Mouse (Mus musculus) MEL (cell line): Measurements from ENCODE around the gene Podxl2. TPM values are rescaled to one million over a fixed set of nuclear protein-coding genes. Genes with fewer than 3 reads are reported as not detected.

Experiments
- DNase-seq: peaks from one replicate; pipeline ENCODE4 v3.0.0; 2011; ENCODE audit warnings: low read depth, low spot score
- H3K27ac ChIP-seq: 2 replicates; pipeline ENCODE4 v1.5.1; 2012; ENCODE audit warnings: low read depth, mild to moderate bottlenecking, control low read depth, low read length, moderate library complexity; ENCODE audit not compliant: control insufficient read depth
- H3K27me3 ChIP-seq, 2 experiments: fragments of 150-350 bp in 1 of 2; sonication (generic) in 1 of 2; 2 replicates each; pipeline ENCODE4 v1.6.1; 2012; ENCODE audit warnings: low read length in 2 of 2, mild to moderate bottlenecking in 2 of 2, improper control_type of control experiment in 1 of 2, moderate library complexity in 1 of 2; ENCODE audit not compliant: insufficient read depth in 2 of 2, control insufficient read depth in 1 of 2
- H3K36me3 ChIP-seq, 2 experiments: 2 replicates each; pipeline ENCODE4 v1.6.1; 2012 to 2014; ENCODE audit warnings: low read length in 2 of 2, improper control_type of control experiment in 1 of 2, inconsistent platforms in 1 of 2, mild to moderate bottlenecking in 1 of 2; ENCODE audit not compliant: insufficient read depth in 2 of 2, control insufficient read depth in 1 of 2
- H3K4me1 ChIP-seq, 2 experiments: fragments of 150-350 bp in 1 of 2; sonication (generic) in 1 of 2; 2 replicates each; pipeline ENCODE4 v1.6.1; 2012; ENCODE audit warnings: low read length in 2 of 2, improper control_type of control experiment in 1 of 2, mild to moderate bottlenecking in 1 of 2; ENCODE audit not compliant: insufficient read depth in 2 of 2, control insufficient read depth in 1 of 2
- H3K4me3 ChIP-seq, 2 experiments: fragments of 150-350 bp in 1 of 2; sonication (generic) in 1 of 2; 2 replicates each; pipeline ENCODE4 v1.5.1; 2012; ENCODE audit warnings: low read depth in 2 of 2, low read length in 2 of 2, mild to moderate bottlenecking in 2 of 2, moderate library complexity in 2 of 2, control low read depth in 1 of 2, improper control_type of control experiment in 1 of 2; ENCODE audit not compliant: control insufficient read depth in 1 of 2, insufficient read depth in 1 of 2
- H3K79me2 ChIP-seq: 2 replicates; pipeline ENCODE4 v1.6.1; 2012; ENCODE audit warnings: mild to moderate bottlenecking, low read length, moderate library complexity; ENCODE audit not compliant: control insufficient read depth, poor library complexity, insufficient read depth
- H3K9ac ChIP-seq: 2 replicates; pipeline ENCODE4 v1.6.1; 2012; ENCODE audit warnings: low read depth, mild to moderate bottlenecking, control low read depth, low read length, moderate library complexity; ENCODE audit not compliant: control insufficient read depth, poor library complexity, severe bottlenecking
- H3K9me3 ChIP-seq: fragments of 150-350 bp; sonication (generic); replicated peaks from 2 replicates; pipeline ENCODE4 v1.6.1; 2012; ENCODE audit warnings: mild to moderate bottlenecking, low read length, improper control_type of control experiment, moderate library complexity; ENCODE audit not compliant: insufficient read depth
- BHLHE40 ChIP-seq: IDR thresholded peaks from 2 replicates; pipeline ENCODE4 v1.6.1; 2012; ENCODE audit warnings: low read depth, mild to moderate bottlenecking, inconsistent platforms, low read length, improper control_type of control experiment, borderline replicate concordance
- CTCF ChIP-seq, 3 experiments: IDR thresholded peaks in 2 of 3; conservative IDR thresholded peaks in 1 of 3; 2 replicates each; pipeline ENCODE4 v1.5.1; 2011 to 2012; ENCODE audit warnings: low read length in 3 of 3, low read depth in 2 of 3, mild to moderate bottlenecking in 2 of 3, improper control_type of control experiment in 1 of 3, inconsistent platforms in 1 of 3, mixed read lengths in 1 of 3, moderate library complexity in 1 of 3; ENCODE audit not compliant: control insufficient read depth in 1 of 3, insufficient read depth in 1 of 3, poor library complexity in 1 of 3, severe bottlenecking in 1 of 3
- E2F4 ChIP-seq: IDR thresholded peaks from 2 replicates; pipeline ENCODE4 v1.6.1; 2011; ENCODE audit warnings: low read depth, low read length, improper control_type of control experiment, borderline replicate concordance
- EP300 ChIP-seq, 2 experiments: IDR thresholded peaks; 2 replicates each; pipeline ENCODE4 v1.6.1; 2011; ENCODE audit warnings: improper control_type of control experiment in 2 of 2, low read length in 2 of 2, low read depth in 1 of 2, mild to moderate bottlenecking in 1 of 2
- GABPA ChIP-seq: IDR thresholded peaks from 2 replicates; pipeline ENCODE4 v1.6.1; 2012; ENCODE audit warnings: low read depth, mild to moderate bottlenecking, inconsistent platforms, low read length, improper control_type of control experiment, moderate library complexity
- JUND ChIP-seq: IDR thresholded peaks from 2 replicates; pipeline ENCODE4 v1.6.1; 2011; ENCODE audit warnings: low read depth, mild to moderate bottlenecking, improper control_type of control experiment, low read length
- MAFK ChIP-seq: IDR thresholded peaks from 2 replicates; pipeline ENCODE4 v1.6.1; 2011; ENCODE audit warnings: low read depth, mild to moderate bottlenecking, low read length, improper control_type of control experiment, borderline replicate concordance
- MAX ChIP-seq: IDR thresholded peaks from 2 replicates; pipeline ENCODE4 v1.6.1; 2011; ENCODE audit warnings: low read length, improper control_type of control experiment
- MAZ ChIP-seq: IDR thresholded peaks from 2 replicates; pipeline ENCODE4 v1.6.1; 2012; ENCODE audit warnings: low read depth, mild to moderate bottlenecking, inconsistent platforms, low read length, improper control_type of control experiment
- MEF2A ChIP-seq: IDR thresholded peaks from 2 replicates; pipeline ENCODE4 v1.6.1; 2014; ENCODE audit warnings: low read depth, mild to moderate bottlenecking, inconsistent platforms, low read length, improper control_type of control experiment; ENCODE audit not compliant: poor library complexity, insufficient replicate concordance, severe bottlenecking; ENCODE audit errors: extremely low read depth
- MYB ChIP-seq: IDR thresholded peaks from 2 replicates; pipeline ENCODE4 v1.6.1; 2011; ENCODE audit warnings: mild to moderate bottlenecking, low read depth, low read length, improper control_type of control experiment
- MYC ChIP-seq: IDR thresholded peaks from 2 replicates; pipeline ENCODE4 v1.6.1; 2011; ENCODE audit warnings: low read depth, mild to moderate bottlenecking, low read length, improper control_type of control experiment, moderate library complexity
- NELFE ChIP-seq: IDR thresholded peaks from 2 replicates; pipeline ENCODE4 v1.6.1; 2011; ENCODE audit warnings: low read depth, low read length, improper control_type of control experiment
- POLR2A ChIP-seq, 2 experiments: IDR thresholded peaks; 2 replicates each; pipeline ENCODE4 v1.6.1; 2011 to 2012; ENCODE audit warnings: low read length in 2 of 2, mild to moderate bottlenecking in 2 of 2, control low read depth in 1 of 2, improper control_type of control experiment in 1 of 2, low read depth in 1 of 2, moderate library complexity in 1 of 2; ENCODE audit not compliant: control insufficient read depth in 1 of 2, insufficient read depth in 1 of 2, poor library complexity in 1 of 2
- POLR2AphosphoS2 ChIP-seq: IDR thresholded peaks from 2 replicates; pipeline ENCODE4 v1.6.1; 2011; ENCODE audit warnings: low read length, improper control_type of control experiment
- SMC3 ChIP-seq: IDR thresholded peaks from 2 replicates; pipeline ENCODE4 v1.6.1; 2011; ENCODE audit warnings: low read depth, low read length, improper control_type of control experiment
- TBP ChIP-seq: IDR thresholded peaks from 2 replicates; pipeline ENCODE4 v1.8.0; 2011; ENCODE audit warnings: low read depth, low read length, improper control_type of control experiment
- TCF12 ChIP-seq: IDR thresholded peaks from 2 replicates; pipeline ENCODE4 v1.6.1; 2014; ENCODE audit warnings: low read depth, mild to moderate bottlenecking, inconsistent platforms, low read length, improper control_type of control experiment, moderate library complexity
- USF2 ChIP-seq, 2 experiments: IDR thresholded peaks; 2 replicates each; pipeline ENCODE4 v1.6.1; 2011 to 2012; ENCODE audit warnings: improper control_type of control experiment in 2 of 2, low read length in 2 of 2, borderline replicate concordance in 1 of 2, inconsistent platforms in 1 of 2, low read depth in 1 of 2, mild to moderate bottlenecking in 1 of 2; ENCODE audit not compliant: insufficient read depth in 1 of 2
- ZC3H11A ChIP-seq: IDR thresholded peaks from 2 replicates; pipeline ENCODE4 v1.6.1; 2012; ENCODE audit warnings: low read depth, mild to moderate bottlenecking, inconsistent platforms, low read length, improper control_type of control experiment
- ZMIZ1 ChIP-seq: IDR thresholded peaks from 2 replicates; pipeline ENCODE4 v1.6.1; 2012; ENCODE audit warnings: low read depth, mild to moderate bottlenecking, inconsistent platforms, low read length, improper control_type of control experiment, moderate library complexity
- polyA plus RNA-seq, 2 experiments: library from polyadenylated mRNA; stranded (reverse) in 1 of 2; unstranded in 1 of 2; fragments of >175 nt in 1 of 2; fragments of >200 nt in 1 of 2; gene quantifications; 2 replicates each; pipeline versions ENCODE4 v1.2.1 to v1.2.4; 2012; ENCODE audit warnings: low replicate concordance in 2 of 2, low read depth in 1 of 2; ENCODE audit not compliant: insufficient read length in 2 of 2, insufficient read depth in 1 of 2, missing spikeins in 1 of 2
- total RNA-seq: library from RNA; depleted of rRNA; stranded (reverse); fragments of 300-350 nt; gene quantifications from 2 replicates; pipeline ENCODE4 v1.2.3, GENCODE M21; 2012

Gene Podxl2
- total and polyA plus RNA-seq, 3 experiments, result 0.10 TPM; not detected in 2

DNA sequence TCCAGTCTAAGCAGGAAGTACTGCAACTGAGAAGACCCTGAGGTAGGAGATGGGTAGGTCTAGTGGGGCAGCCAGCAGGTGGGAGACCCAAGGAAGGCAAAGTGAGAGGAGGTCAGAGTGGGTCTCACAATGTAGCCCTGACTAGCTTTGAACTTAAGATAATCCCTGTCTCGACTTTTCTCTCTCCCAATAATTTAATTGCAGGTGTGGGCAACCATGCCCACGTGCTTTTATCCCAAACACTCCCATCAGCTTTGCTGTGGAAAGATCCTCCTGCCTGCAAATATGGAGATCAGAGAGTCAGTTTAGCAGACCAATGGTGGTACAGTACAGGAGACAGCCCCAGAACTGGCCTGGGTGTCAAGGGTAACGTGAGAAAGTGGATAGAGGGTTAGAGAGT is 34.6 kb downstream of the Podxl2 start:
- no peak overlapping the region for H3K9ac ChIP-seq
- no peak overlapping the region for H3K4me3 ChIP-seq
- TF ChIP-seq POLR2AphosphoS2 (no peak), MYC (no peak), USF2 (IDR thresholded peaks at IDR 0.05; ENCODE audit: borderline replicate concordance in 1 of 2, insufficient read depth in 1 of 2, low read depth in 1 of 2, low read length in 2 of 2) (no peak), MEF2A (no peak), EP300 (IDR thresholded peaks at IDR 0.05; ENCODE audit: low read depth in 1 of 2, low read length in 2 of 2) (no peak), ZMIZ1 (no peak), JUND (no peak), TBP (no peak), MAX (no peak), MAFK (no peak), TCF12 (no peak), NELFE (no peak), SMC3 (no peak), E2F4 (no peak), MAZ (no peak), MYB (no peak), GABPA (no peak), CTCF (IDR thresholded peaks at IDR 0.05 in 2 of 3, conservative IDR thresholded peaks at IDR 0.05 in 1 of 3; ENCODE audit: control insufficient read depth in 1 of 3, insufficient read depth in 1 of 3, low read depth in 2 of 3, low read length in 3 of 3, poor library complexity in 1 of 3, severe bottlenecking in 1 of 3) (no peak), POLR2A (IDR thresholded peaks at IDR 0.05; ENCODE audit: control insufficient read depth in 1 of 2, insufficient read depth in 1 of 2, low read depth in 1 of 2, low read length in 2 of 2, poor library complexity in 1 of 2) (no peak), ZC3H11A (no peak)
- H3K27ac ChIP-seq, result no peak overlapping the region
- H3K4me1 ChIP-seq, result peaks cover 2 to 6% of the 10 kb centered on the region in 2 experiments; a peak in 2 of 4 replicates
- no peaks in the 10 kb centered on the region for H3K27me3 ChIP-seq
- no peaks in the 10 kb centered on the region for H3K9me3 ChIP-seq
- H3K79me2 ChIP-seq, result no peaks in the 10 kb centered on the region; the same call in 1 of the 2 replicates
- no peaks in the 10 kb centered on the region for H3K36me3 ChIP-seq
- no peak for DNase-seq

DNA sequence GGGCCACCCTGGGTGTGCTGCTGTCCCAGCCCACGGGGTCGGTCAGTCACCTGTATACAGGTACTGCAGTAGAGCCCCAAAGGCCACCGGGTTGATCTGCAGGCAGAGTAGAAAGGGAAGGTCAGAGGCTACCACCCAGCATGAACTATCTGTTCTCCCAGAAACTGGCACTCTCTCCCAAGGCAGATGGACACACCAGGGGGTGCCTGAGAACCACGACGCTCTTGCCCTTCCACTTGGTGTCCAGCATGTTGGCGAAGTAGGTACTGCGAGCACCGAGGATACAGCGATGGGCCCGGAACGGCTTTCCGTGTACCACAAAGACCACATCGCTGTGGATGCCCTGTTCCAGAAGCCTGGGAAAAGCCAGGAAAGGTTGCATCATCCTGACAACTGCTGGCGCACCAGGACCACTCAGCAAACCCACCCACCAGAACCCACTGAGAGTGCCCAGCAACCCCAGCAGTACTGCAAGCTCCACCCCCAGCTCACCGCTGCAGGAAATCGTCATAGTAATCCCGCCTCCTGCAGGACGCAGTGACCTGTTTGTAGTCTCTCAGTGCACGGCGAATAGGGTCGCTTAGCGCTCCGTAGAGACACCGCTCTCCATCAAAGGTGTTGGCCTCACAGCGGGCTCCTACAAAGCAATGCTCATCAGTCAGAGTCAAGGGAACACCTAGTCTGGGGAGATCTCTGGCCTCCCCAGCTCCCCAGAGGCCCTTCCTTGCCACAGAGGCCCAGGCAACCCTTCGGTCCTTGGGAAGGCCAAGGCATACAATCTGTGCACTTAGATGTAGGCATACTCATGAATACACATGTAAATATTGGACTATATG is 35.5 kb downstream of the Podxl2 start:
- no peaks in the 10 kb centered on the region; the same call in 1 of the 2 replicates for H3K79me2 ChIP-seq
- no peak overlapping the region for H3K27ac ChIP-seq
- DNase-seq, result no peak
- no peaks in the 10 kb centered on the region for H3K36me3 ChIP-seq
- no peak overlapping the region for H3K4me3 ChIP-seq
- H3K9me3 ChIP-seq, result no peaks in the 10 kb centered on the region
- H3K4me1 ChIP-seq, result peaks cover 2 to 6% of the 10 kb centered on the region in 2 experiments; a peak in 2 of 4 replicates
- H3K27me3 ChIP-seq, result no peaks in the 10 kb centered on the region
- H3K9ac ChIP-seq, result no peak overlapping the region
- TF ChIP-seq TCF12 (no peak), BHLHE40 (no peak), CTCF (IDR thresholded peaks at IDR 0.05 in 2 of 3, conservative IDR thresholded peaks at IDR 0.05 in 1 of 3; ENCODE audit: control insufficient read depth in 1 of 3, insufficient read depth in 1 of 3, low read depth in 2 of 3, low read length in 3 of 3, poor library complexity in 1 of 3, severe bottlenecking in 1 of 3) (no peak), MAFK (no peak), GABPA (no peak), MAZ (no peak)
